Mouse (Mus musculus): ENCODE measurements at regions not wholly inside any gene's neighbourhood (a gene's known extent, or its start where the extent isn't known, plus 50 kb on each side); places are given as distances from the start of the nearest gene placed in this dataset.

- no peak for DNase-seq
Observed at GRCm38 (mm10) chr11:55773283-55773682, 165.3 kb upstream of the Glra1 start.

GRCm38 (mm10) chr11:55772538-55772937 lies 164.5 kb upstream of the Glra1 start:
- DNase-seq, result no peak

DNA sequence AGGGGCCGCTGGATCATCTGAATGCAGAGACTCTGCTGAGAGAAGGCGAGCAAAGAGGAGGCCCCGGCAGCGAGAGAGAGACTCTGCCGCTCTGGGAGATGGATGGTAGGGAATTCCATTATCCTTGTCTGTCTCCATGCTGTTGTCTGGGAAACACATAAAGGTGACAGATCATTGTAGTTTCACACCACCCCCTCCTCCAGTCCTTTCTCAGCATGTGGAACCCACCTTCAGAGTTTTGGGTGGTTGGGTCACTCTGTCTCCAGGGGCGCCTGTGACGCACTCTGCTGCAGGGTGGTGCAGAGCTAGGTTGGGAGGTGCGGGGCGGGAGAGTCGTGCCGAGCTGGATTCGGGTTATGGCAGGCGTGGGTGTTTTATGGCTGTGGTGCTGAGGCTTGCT lies 164.1 kb upstream of the Glra1 start:
- DNase-seq, result no peak

GRCm38 (mm10) chr11:55764846-55765245 lies 156.8 kb upstream of the Glra1 start:
- DNase-seq, result no peak

Measured in kidney, postnatal 36 days (tissue).